Mouse (Mus musculus) stomach, embryonic 15.5 days (tissue): ENCODE results near the gene Lrrc2. TPM values are rescaled to one million over a fixed set of nuclear protein-coding genes. Genes with fewer than 3 reads are reported as not detected.

Experiments used
- ATAC-seq: fragments of 200-750 bp; cut with Nextera tagmentation; 2 replicates; pipeline ENCODE4 v1.8.0; 2017; ENCODE audit warnings: low read depth, moderate number of reproducible peaks, moderate TSS enrichment; ENCODE audit not compliant: insufficient read depth, low FRiP score
- H3K27ac ChIP-seq: fragments of 300-500 bp; sonication (generic); 2 replicates; pipeline ENCODE4 v1.5.1; 2015; ENCODE audit warnings: mild to moderate bottlenecking, inconsistent platforms
- H3K27me3 ChIP-seq: fragments of 300-500 bp; sonication (generic); replicated peaks from 2 replicates; pipeline ENCODE4 v1.6.1; 2015; ENCODE audit warnings: inconsistent platforms
- H3K36me3 ChIP-seq: fragments of 300-500 bp; sonication (generic); 2 replicates; pipeline ENCODE4 v1.6.1; 2015; ENCODE audit warnings: inconsistent platforms
- H3K4me1 ChIP-seq: fragments of 300-500 bp; sonication (generic); 2 replicates; pipeline ENCODE4 v1.6.1; 2015; ENCODE audit warnings: inconsistent platforms
- H3K4me2 ChIP-seq: fragments of 300-500 bp; sonication (generic); 2 replicates; pipeline ENCODE4 v1.6.1; 2015; ENCODE audit warnings: mild to moderate bottlenecking, inconsistent platforms
- H3K4me3 ChIP-seq: fragments of 300-500 bp; sonication (generic); replicated peaks from 2 replicates; pipeline ENCODE4 v1.5.1; 2015; ENCODE audit warnings: inconsistent platforms
- H3K9ac ChIP-seq: fragments of 300-500 bp; sonication (generic); 2 replicates; pipeline ENCODE4 v1.6.1; 2015; ENCODE audit warnings: inconsistent platforms
- H3K9me3 ChIP-seq: fragments of 300-500 bp; sonication (generic); 2 replicates; pipeline ENCODE4 v1.6.1; 2016; ENCODE audit warnings: inconsistent platforms
- WGBS: fragments of 180-500 bp; shearing (Covaris S2); methylation state at CpG from one replicate; pipeline ENCODE4 v1.1.7; 2015; 5-methylcytosine and 5-hydroxymethylcytosine counted together
- polyA plus RNA-seq: library from polyadenylated mRNA; unstranded; fragments of >200 nt; fragmentation: Nextera tagmentation; extraction: Ambion mirVana; gene quantifications from 2 replicates; pipeline ENCODE4 v1.2.1, GENCODE M21; 2015

Gene Lrrc2
- polyA plus RNA-seq, 1 experiment from 2014 or later, result not detected

- Histone ChIP-seq H3K4me3 (no peak overlapping the region), H3K9ac (no peak overlapping the region), H3K4me1 (no peaks in the 10 kb centered on the region), H3K36me3 (no peaks in the 10 kb centered on the region), H3K27me3 (no peaks in the 10 kb centered on the region), H3K4me2 (no peak overlapping the region), H3K27ac (no peak overlapping the region), H3K9me3 (no peaks in the 10 kb centered on the region)
- WGBS, result 79% methylated on average over 6 of the region's 6 CpGs
- ATAC-seq, result no peak
These were observed 19.8 kb upstream of the Lrrc2 start for GRCm38 (mm10) chr9:110931573-110931972.

- 82% methylated on average over 12 of the region's 12 CpGs for WGBS
- Histone ChIP-seq H3K36me3 (no peaks in the 10 kb centered on the region), H3K9ac (no peak overlapping the region), H3K4me3 (no peak overlapping the region), H3K27me3 (no peaks in the 10 kb centered on the region), H3K4me1 (no peaks in the 10 kb centered on the region), H3K9me3 (no peaks in the 10 kb centered on the region), H3K4me2 (no peak overlapping the region), H3K27ac (no peak overlapping the region)
- no peak for ATAC-seq
These were observed 17.4 kb upstream of the Lrrc2 start for GRCm38 (mm10) chr9:110933850-110934437.

GRCm38 (mm10) chr9:110935941-110936340, 15.4 kb upstream of the Lrrc2 start:
- Histone ChIP-seq H3K4me1 (no peaks in the 10 kb centered on the region), H3K4me2 (no peak overlapping the region), H3K27me3 (no peaks in the 10 kb centered on the region), H3K9ac (no peak overlapping the region), H3K4me3 (no peak overlapping the region), H3K36me3 (no peaks in the 10 kb centered on the region), H3K9me3 (no peaks in the 10 kb centered on the region), H3K27ac (no peak overlapping the region)
- no peak for ATAC-seq
- WGBS, result 78% methylated on average over 7 of the region's 7 CpGs

- Histone ChIP-seq H3K4me1 (no peaks in the 10 kb centered on the region), H3K4me3 (no peak overlapping the region), H3K9ac (no peak overlapping the region), H3K36me3 (no peaks in the 10 kb centered on the region), H3K27ac (no peak overlapping the region), H3K4me2 (no peak overlapping the region), H3K27me3 (no peaks in the 10 kb centered on the region), H3K9me3 (no peaks in the 10 kb centered on the region)
- ATAC-seq, result no peak
- 70% methylated on average over 12 of the region's 12 CpGs for WGBS
These were observed 13.5 kb upstream of the Lrrc2 start for GRCm38 (mm10) chr9:110937506-110938490.

- Histone ChIP-seq H3K9ac (no peak overlapping the region), H3K4me3 (no peak overlapping the region), H3K9me3 (no peaks in the 10 kb centered on the region), H3K36me3 (no peaks in the 10 kb centered on the region), H3K4me2 (no peak overlapping the region), H3K4me1 (no peaks in the 10 kb centered on the region), H3K27me3 (peaks cover 38% of the 10 kb centered on the region), H3K27ac (no peak overlapping the region)
- no peak for ATAC-seq
- 28% methylated on average over 13 of the region's 13 CpGs for WGBS
These were observed 7.1 kb upstream of the Lrrc2 start for GRCm38 (mm10) chr9:110944265-110944664.

GRCm38 (mm10) chr9:110945343-110945742, 6.0 kb upstream of the Lrrc2 start:
- ATAC-seq, result no peak
- Histone ChIP-seq H3K36me3 (no peaks in the 10 kb centered on the region), H3K4me1 (no peaks in the 10 kb centered on the region), H3K27me3 (peaks cover 38% of the 10 kb centered on the region), H3K9me3 (no peaks in the 10 kb centered on the region), H3K4me2 (no peak overlapping the region), H3K9ac (no peak overlapping the region), H3K27ac (no peak overlapping the region), H3K4me3 (no peak overlapping the region)
- WGBS, result 3% methylated on average over 18 of the region's 18 CpGs

GRCm38 (mm10) chr9:110945926-110946325, 5.4 kb upstream of the Lrrc2 start, which contains the start of gene Tdgf1:
Gene Tdgf1 (minus strand): TSS chr9:110946158.
- H3K9ac ChIP-seq, result no peak within 1 kb of the TSS
- no peak within 1 kb of the TSS for H3K4me2 ChIP-seq
- no peak within 1 kb of the TSS for H3K27ac ChIP-seq
- 15% methylated on average over 11 of the region's 11 CpGs for WGBS
- no peak within 1 kb of the TSS for H3K4me3 ChIP-seq
- no peaks in the 10 kb centered on the region for H3K4me1 ChIP-seq
- H3K9me3 ChIP-seq, result no peaks in the 10 kb centered on the region
- no peak for ATAC-seq
- no peaks in the 10 kb centered on the region for H3K36me3 ChIP-seq
- peaks cover 38% of the 10 kb centered on the region for H3K27me3 ChIP-seq

GRCm38 (mm10) chr9:110946548-110947044, 4.7 kb upstream of the Lrrc2 start:
- no peak overlapping the region for H3K9ac ChIP-seq
- H3K9me3 ChIP-seq, result no peaks in the 10 kb centered on the region
- H3K27me3 ChIP-seq, result peaks cover 38% of the 10 kb centered on the region
- no peaks in the 10 kb centered on the region for H3K4me1 ChIP-seq
- no peaks in the 10 kb centered on the region for H3K36me3 ChIP-seq
- no peak for ATAC-seq
- 29% methylated on average over 20 of the region's 20 CpGs for WGBS
- H3K4me2 ChIP-seq, result no peak overlapping the region
- H3K27ac ChIP-seq, result no peak overlapping the region
- no peak overlapping the region for H3K4me3 ChIP-seq

- H3K27me3 ChIP-seq, result peaks cover 42% of the 10 kb centered on the region
- no peak for ATAC-seq
- H3K9ac ChIP-seq, result no peak overlapping the region
- H3K36me3 ChIP-seq, result no peaks in the 10 kb centered on the region
- H3K27ac ChIP-seq, result no peak overlapping the region
- 20% methylated on average over 6 of the region's 6 CpGs for WGBS
- H3K4me2 ChIP-seq, result no peak overlapping the region
- H3K4me1 ChIP-seq, result no peaks in the 10 kb centered on the region
- no peak overlapping the region for H3K4me3 ChIP-seq
- no peaks in the 10 kb centered on the region for H3K9me3 ChIP-seq
These were observed 4.1 kb upstream of the Lrrc2 start for GRCm38 (mm10) chr9:110947261-110947661.

GRCm38 (mm10) chr9:110947900-110948299, 3.4 kb upstream of the Lrrc2 start:
- Histone ChIP-seq H3K4me2 (no peak overlapping the region), H3K27ac (no peak overlapping the region), H3K9me3 (no peaks in the 10 kb centered on the region), H3K36me3 (no peaks in the 10 kb centered on the region), H3K4me1 (no peaks in the 10 kb centered on the region), H3K27me3 (peaks cover 48% of the 10 kb centered on the region), H3K4me3 (no peak overlapping the region), H3K9ac (no peak overlapping the region)
- ATAC-seq, result no peak
- 56% methylated on average over 6 of the region's 6 CpGs for WGBS

- ATAC-seq, result no peak
- H3K27ac ChIP-seq, result no peak overlapping the region
- H3K9me3 ChIP-seq, result no peaks in the 10 kb centered on the region
- H3K4me1 ChIP-seq, result 0 out of 2 replicates have a peak, but pooled peaks cover 1% of the 10 kb centered on the region
- H3K27me3 ChIP-seq, result peaks cover 48% of the 10 kb centered on the region
- no peaks in the 10 kb centered on the region for H3K36me3 ChIP-seq
- H3K9ac ChIP-seq, result no peak overlapping the region
- 49% methylated on average over 8 of the region's 8 CpGs for WGBS
- no peak overlapping the region for H3K4me3 ChIP-seq
- H3K4me2 ChIP-seq, result no peak overlapping the region
These were observed 2.5 kb upstream of the Lrrc2 start for GRCm38 (mm10) chr9:110948813-110949310.

GRCm38 (mm10) chr9:110950109-110950508, 1.2 kb upstream of the Lrrc2 start:
- 91% methylated on average over 3 of the region's 3 CpGs for WGBS

More at GRCm38 (mm10) chr9:110950109-110950508, 1.2 kb upstream of the Lrrc2 start:
- H3K4me2 ChIP-seq, result no peak overlapping the region
- H3K9ac ChIP-seq, result no peak overlapping the region
- H3K4me3 ChIP-seq, result no peak overlapping the region
- no peak overlapping the region for H3K27ac ChIP-seq
- no peaks in the 10 kb centered on the region for H3K9me3 ChIP-seq
- ATAC-seq, result no peak
- H3K27me3 ChIP-seq, result peaks cover 36% of the 10 kb centered on the region
- H3K36me3 ChIP-seq, result no peaks in the 10 kb centered on the region
- H3K4me1 ChIP-seq, result 0 out of 2 replicates have a peak, but pooled peaks cover 6% of the 10 kb centered on the region
